Mouse (Mus musculus) ES-E14 (cell line): ENCODE data around the gene Kirrel3.

ENCODE experiments used
- HCFC1 ChIP-seq: IDR thresholded peaks from 2 replicates; pipeline ENCODE4 v1.6.1; 2012; ENCODE audit warnings: low read length, inconsistent platforms, borderline replicate concordance; ENCODE audit not compliant: insufficient read depth
- MAFK ChIP-seq: IDR thresholded peaks from 2 replicates; pipeline ENCODE4 v1.6.1; 2014; ENCODE audit warnings: mild to moderate bottlenecking, low read depth, low read length, inconsistent platforms; ENCODE audit not compliant: insufficient read depth
- ZC3H11A ChIP-seq: IDR thresholded peaks from 2 replicates; pipeline ENCODE4 v1.6.1; 2012; ENCODE audit warnings: low read depth, mild to moderate bottlenecking, inconsistent platforms, low read length, borderline replicate concordance

DNA sequence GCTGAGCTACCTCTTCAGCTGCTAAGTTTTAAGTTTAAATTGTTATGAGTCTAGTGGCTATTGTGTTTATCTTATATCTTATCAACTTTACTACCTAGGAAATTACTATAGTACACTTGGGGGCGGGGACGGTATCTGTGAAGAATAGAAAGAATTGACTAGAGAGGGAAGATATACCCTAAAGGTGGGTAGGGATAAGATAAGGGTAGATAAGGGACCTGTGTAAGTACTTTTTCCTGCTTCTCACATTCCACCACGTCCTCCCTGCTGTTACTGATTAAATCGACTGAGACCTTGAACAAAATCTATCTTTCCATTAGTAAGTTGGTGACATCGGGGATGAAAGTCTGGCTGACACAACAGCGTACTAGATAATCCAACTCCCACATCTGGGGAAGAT is 562.8 kb downstream of the Kirrel3 start:
- no peak for TF ChIP-seq HCFC1
- TF ChIP-seq MAFK, result no peak
- TF ChIP-seq ZC3H11A, result no peak
